Mouse (Mus musculus): ENCODE results near the gene Tac4. TPM values are rescaled to one million over a fixed set of nuclear protein-coding genes. Genes with fewer than 3 reads are reported as not detected.

Gene Tac4
- total RNA-seq (2022): not detected

- no peak for DNase-seq (ENCODE audit: low spot score in 2 of 2)
Observed at GRCm38 (mm10) chr11:95261178-95261751, at the start of gene Tac4. Gene Tac4, plus strand, starts transcription at chr11:95261529.

- DNase-seq (ENCODE audit: low spot score in 2 of 2): no peak
Observed at GRCm38 (mm10) chr11:95213607-95214006, 47.7 kb upstream of the Tac4 start.

GRCm38 (mm10) chr11:95214305-95214704 lies 47.0 kb upstream of the Tac4 start:
- no peak for DNase-seq (ENCODE audit: low spot score in 2 of 2)

GRCm38 (mm10) chr11:95216193-95216592 lies 45.1 kb upstream of the Tac4 start:
- DNase-seq (ENCODE audit: low spot score in 2 of 2): no peak

GRCm38 (mm10) chr11:95219111-95219510 lies 42.2 kb upstream of the Tac4 start:
- no peak for DNase-seq (ENCODE audit: low spot score in 2 of 2)

- DNase-seq (ENCODE audit: low spot score in 2 of 2): no peak
Observed at GRCm38 (mm10) chr11:95223473-95223872, 37.9 kb upstream of the Tac4 start.

GRCm38 (mm10) chr11:95224124-95224893 lies 37.0 kb upstream of the Tac4 start:
- DNase-seq (ENCODE audit: low spot score in 2 of 2): no peak

GRCm38 (mm10) chr11:95225448-95225847 lies 35.9 kb upstream of the Tac4 start:
- no peak for DNase-seq (ENCODE audit: low spot score in 2 of 2)

- no peak for DNase-seq (ENCODE audit: low spot score in 2 of 2)
Observed at GRCm38 (mm10) chr11:95227467-95227866, 33.9 kb upstream of the Tac4 start.

- DNase-seq (ENCODE audit: low spot score in 2 of 2): peak in 1 of 2 experiments; percentile 49
Observed at GRCm38 (mm10) chr11:95231688-95232328, 29.5 kb upstream of the Tac4 start.

GRCm38 (mm10) chr11:95232329-95232696 lies 29.0 kb upstream of the Tac4 start:
- no peak for DNase-seq (ENCODE audit: low spot score in 2 of 2)

- no peak for DNase-seq (ENCODE audit: low spot score in 2 of 2)
Observed at GRCm38 (mm10) chr11:95238477-95238876, 22.9 kb upstream of the Tac4 start.

GRCm38 (mm10) chr11:95242653-95243052 lies 18.7 kb upstream of the Tac4 start:
- no peak for DNase-seq (ENCODE audit: low spot score in 2 of 2)

- DNase-seq (ENCODE audit: low spot score in 2 of 2): no peak
Observed at GRCm38 (mm10) chr11:95245456-95245855, 15.9 kb upstream of the Tac4 start.

- no peak for DNase-seq (ENCODE audit: low spot score in 2 of 2)
Observed at GRCm38 (mm10) chr11:95247065-95247464, 14.3 kb upstream of the Tac4 start.

- no peak for DNase-seq (ENCODE audit: low spot score in 2 of 2)
Observed at GRCm38 (mm10) chr11:95250110-95250509, 11.2 kb upstream of the Tac4 start.

GRCm38 (mm10) chr11:95251295-95251694 lies 10.0 kb upstream of the Tac4 start:
- peak in 1 of 2 experiments; percentile 74 for DNase-seq (ENCODE audit: low spot score in 2 of 2)

GRCm38 (mm10) chr11:95252104-95252503 lies 9.2 kb upstream of the Tac4 start:
- no peak for DNase-seq (ENCODE audit: low spot score in 2 of 2)

GRCm38 (mm10) chr11:95254165-95254564 lies 7.2 kb upstream of the Tac4 start:
- no peak for DNase-seq (ENCODE audit: low spot score in 2 of 2)

- DNase-seq (ENCODE audit: low spot score in 2 of 2): no peak
Observed at GRCm38 (mm10) chr11:95255747-95256146, 5.6 kb upstream of the Tac4 start.

GRCm38 (mm10) chr11:95257930-95258329 lies 3.4 kb upstream of the Tac4 start:
- DNase-seq (ENCODE audit: low spot score in 2 of 2): no peak

- DNase-seq (ENCODE audit: low spot score in 2 of 2): peak in 1 of 2 experiments; percentile 51
Observed at GRCm38 (mm10) chr11:95258490-95258889, 2.8 kb upstream of the Tac4 start.

Data from layer of hippocampus, adult 8-10 months (tissue).